Mouse (Mus musculus) olfactory bulb, adult 2 months (tissue): ENCODE results near the gene Rnf223.

Experiments
- CTCF ChIP-seq: fragments of 200-500 bp; IDR thresholded peaks from 2 replicates; pipeline ENCODE4 v1.5.1; 2012; ENCODE audit warnings: low read depth, mild to moderate bottlenecking, low read length, moderate library complexity; ENCODE audit not compliant: insufficient read depth
- POLR2A ChIP-seq: fragments of 200-500 bp; IDR thresholded peaks from 2 replicates; pipeline ENCODE4 v1.6.1; 2012; ENCODE audit warnings: mild to moderate bottlenecking, low read depth, low read length, moderate library complexity; ENCODE audit not compliant: insufficient read depth

DNA sequence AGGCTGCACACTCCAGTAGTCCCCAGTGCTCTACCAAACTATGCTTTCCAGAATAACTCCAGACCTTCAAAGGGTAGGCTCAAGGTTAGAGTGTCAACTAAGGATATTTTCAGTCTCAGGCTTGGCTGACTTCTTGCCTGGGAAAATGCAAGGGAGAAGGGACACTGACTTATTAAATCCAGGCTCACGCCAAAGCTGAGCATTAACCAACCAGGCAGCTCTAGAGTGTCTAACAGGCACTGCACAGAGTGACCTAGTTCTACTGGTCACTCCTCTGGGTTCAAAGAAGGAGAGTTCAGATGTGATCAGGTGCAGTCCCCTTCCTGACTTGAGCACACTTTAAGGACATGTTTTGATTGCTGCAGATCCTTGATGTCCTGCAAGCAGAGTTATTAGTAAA, 37.5 kb upstream of the Rnf223 start:
- TF ChIP-seq CTCF (no peak), POLR2A (no peak)
